Mouse (Mus musculus) limb, embryonic 11.5 days (tissue): ENCODE data around the gene Pccb. TPM values are rescaled to one million over a fixed set of nuclear protein-coding genes. Genes with fewer than 3 reads are reported as not detected.

Experiments
- ATAC-seq: fragments of 200-750 bp; cut with Nextera tagmentation; 2 replicates; pipeline ENCODE4 v1.8.0; 2017; ENCODE audit warnings: low read depth; ENCODE audit not compliant: insufficient number of reproducible peaks, low FRiP score, low TSS enrichment
- DNase-seq: peaks from one replicate; pipeline ENCODE4 v3.0.0-alpha.2; 2015; ENCODE audit warnings: low spot score
- H3K27ac ChIP-seq: fragments of 300-500 bp; sonication (generic); replicated peaks from 2 replicates; pipeline ENCODE4 v1.5.1; 2014; ENCODE audit warnings: low read depth, mild to moderate bottlenecking, low read length
- H3K27me3 ChIP-seq: fragments of 300-500 bp; sonication (generic); 2 replicates; pipeline ENCODE4 v1.6.1; 2014; ENCODE audit warnings: mild to moderate bottlenecking, low read length, mixed read lengths; ENCODE audit not compliant: control insufficient read depth, insufficient read depth
- H3K36me3 ChIP-seq: fragments of 300-500 bp; sonication (generic); 2 replicates; pipeline ENCODE4 v1.6.1; 2014; ENCODE audit warnings: mild to moderate bottlenecking, low read length, moderate library complexity, mixed read lengths; ENCODE audit not compliant: control insufficient read depth, insufficient read depth
- H3K4me1 ChIP-seq: fragments of 300-500 bp; sonication (generic); 2 replicates; pipeline ENCODE4 v1.6.1; 2014; ENCODE audit warnings: low read length, mixed read lengths; ENCODE audit not compliant: control insufficient read depth, insufficient read depth
- H3K4me2 ChIP-seq: fragments of 300-500 bp; sonication (generic); 2 replicates; pipeline ENCODE4 v1.6.1; 2014; ENCODE audit warnings: low read depth, mild to moderate bottlenecking, moderate library complexity; ENCODE audit not compliant: severe bottlenecking
- H3K4me3 ChIP-seq: fragments of 300-500 bp; sonication (generic); 2 replicates; pipeline ENCODE4 v1.5.1; 2014; ENCODE audit warnings: low read depth, low read length
- H3K9ac ChIP-seq: fragments of 300-500 bp; sonication (generic); 2 replicates; pipeline ENCODE4 v1.6.1; 2014; ENCODE audit warnings: mild to moderate bottlenecking, low read length
- H3K9me3 ChIP-seq: fragments of 300-500 bp; sonication (generic); 2 replicates; pipeline ENCODE4 v1.6.1; 2016; ENCODE audit warnings: low read length; ENCODE audit not compliant: control insufficient read depth
- WGBS: fragments of 180-500 bp; shearing (Covaris S2); extraction: QIAGEN DNeasy Blood & Tissue Kit; methylation state at CpG from one replicate; pipeline ENCODE4 v1.1.7; 2014; 5-methylcytosine and 5-hydroxymethylcytosine counted together
- polyA plus RNA-seq: library from polyadenylated mRNA; unstranded; fragments of >200 nt; fragmentation: Nextera tagmentation; extraction: Ambion mirVana; gene quantifications from 2 replicates; pipeline ENCODE4 v1.2.1, GENCODE M21; 2014

The Pccb gene
- polyA plus RNA-seq, 1 experiment from 2014 or later = 15.4 TPM

DNA sequence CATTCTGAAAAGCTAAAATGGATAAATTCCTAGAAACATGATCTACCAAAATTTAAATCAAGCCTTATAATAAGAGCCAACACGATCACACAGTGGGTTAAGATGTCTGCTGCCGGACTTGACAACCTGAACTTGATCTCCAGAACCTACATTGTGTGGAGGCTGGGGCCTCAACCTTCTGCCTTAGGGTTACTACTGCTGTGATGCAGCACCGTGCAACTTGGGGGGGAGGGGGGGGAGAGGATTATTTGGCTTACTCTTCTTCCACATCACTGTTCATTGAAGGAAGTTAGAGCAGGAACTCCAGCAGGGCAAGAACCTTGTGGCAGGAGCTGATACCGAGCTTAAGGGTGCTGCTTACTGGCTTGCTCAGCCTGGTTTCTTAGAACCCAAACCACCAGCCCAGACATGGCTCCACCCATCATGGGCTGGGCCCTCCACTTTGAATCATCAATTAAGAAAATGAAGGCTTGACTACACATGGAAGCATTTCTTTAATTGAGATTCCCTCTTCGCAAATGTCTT, 71.7 kb downstream of the Pccb start:
- Histone ChIP-seq H3K36me3 (no peaks in the 10 kb centered on the region), H3K4me1 (no peaks in the 10 kb centered on the region), H3K9me3 (no peaks in the 10 kb centered on the region), H3K4me2 (no peak overlapping the region), H3K9ac (no peak overlapping the region), H3K4me3 (no peak overlapping the region), H3K27ac (no peak overlapping the region), H3K27me3 (no peaks in the 10 kb centered on the region)
- 78% methylated on average over 5 of the region's 5 CpGs for WGBS
- DNase-seq (no peak), ATAC-seq (no peak)

DNA sequence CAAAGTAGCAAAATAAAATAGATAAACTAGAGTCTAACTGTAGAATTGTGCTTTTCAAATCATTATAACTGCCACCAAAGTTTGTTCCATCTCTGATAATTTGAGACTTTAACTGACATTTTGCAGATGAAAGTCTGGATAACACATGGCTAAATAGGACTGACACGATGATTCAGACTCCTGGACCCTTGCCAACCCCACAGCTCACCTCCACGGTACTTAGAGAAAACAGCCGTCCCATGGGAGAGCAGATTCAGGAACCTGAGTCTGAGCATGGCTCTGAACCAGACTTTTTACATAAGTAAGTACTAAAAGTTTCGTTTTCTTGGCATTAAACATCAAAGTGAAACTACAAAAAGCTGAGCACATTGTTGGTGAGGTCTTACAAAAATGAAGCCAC, 83.2 kb downstream of the Pccb start:
- no peaks in the 10 kb centered on the region for H3K4me1 ChIP-seq
- WGBS = 77% methylated on average over 4 of the region's 4 CpGs
- no peak overlapping the region for H3K9ac ChIP-seq
- H3K4me2 ChIP-seq = no peak overlapping the region
- no peak for DNase-seq
- H3K36me3 ChIP-seq = peaks cover 5% of the 10 kb centered on the region
- no peaks in the 10 kb centered on the region for H3K9me3 ChIP-seq
- no peak overlapping the region for H3K4me3 ChIP-seq
- no peak for ATAC-seq
- no peak overlapping the region for H3K27ac ChIP-seq
- no peaks in the 10 kb centered on the region for H3K27me3 ChIP-seq

DNA sequence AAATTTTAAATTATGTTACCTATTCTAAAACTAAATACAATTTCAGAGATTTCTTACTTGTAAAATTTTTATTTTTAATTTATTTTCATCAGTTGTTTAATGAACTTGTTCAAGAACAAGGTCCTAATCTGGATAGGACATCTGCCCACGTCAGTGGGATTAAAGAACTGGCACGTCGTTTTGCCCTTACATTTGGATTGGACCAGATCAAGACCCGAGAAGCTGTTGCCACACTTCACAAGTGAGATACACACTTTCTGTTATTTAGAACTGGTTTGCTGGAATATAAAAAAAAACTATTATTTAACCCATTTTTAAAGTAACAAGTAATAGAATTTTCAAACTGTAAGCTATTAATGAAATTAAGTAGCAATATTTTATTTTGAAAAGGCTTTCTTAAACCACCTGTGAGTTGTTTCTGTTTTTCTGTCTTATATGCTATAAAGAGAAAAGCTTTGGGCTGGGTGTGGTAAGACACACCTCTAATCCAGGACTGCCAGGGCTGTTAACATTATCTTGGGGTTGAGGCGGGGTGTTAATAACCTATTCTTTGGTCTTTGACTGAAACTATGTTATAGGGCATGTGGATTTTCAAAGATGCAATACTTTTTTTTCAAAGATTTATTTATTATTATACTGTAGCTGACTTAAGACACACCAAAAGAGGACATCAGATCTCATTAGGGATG, 89.9 kb downstream of the Pccb start:
- Histone ChIP-seq H3K27me3 (no peaks in the 10 kb centered on the region), H3K9me3 (no peaks in the 10 kb centered on the region), H3K9ac (no peak overlapping the region), H3K4me2 (no peak overlapping the region), H3K4me1 (no peaks in the 10 kb centered on the region), H3K27ac (no peak overlapping the region), H3K36me3 (no peaks in the 10 kb centered on the region), H3K4me3 (no peak overlapping the region)
- 93% methylated on average over 5 of the region's 5 CpGs for WGBS
- DNase-seq (no peak), ATAC-seq (no peak)

DNA sequence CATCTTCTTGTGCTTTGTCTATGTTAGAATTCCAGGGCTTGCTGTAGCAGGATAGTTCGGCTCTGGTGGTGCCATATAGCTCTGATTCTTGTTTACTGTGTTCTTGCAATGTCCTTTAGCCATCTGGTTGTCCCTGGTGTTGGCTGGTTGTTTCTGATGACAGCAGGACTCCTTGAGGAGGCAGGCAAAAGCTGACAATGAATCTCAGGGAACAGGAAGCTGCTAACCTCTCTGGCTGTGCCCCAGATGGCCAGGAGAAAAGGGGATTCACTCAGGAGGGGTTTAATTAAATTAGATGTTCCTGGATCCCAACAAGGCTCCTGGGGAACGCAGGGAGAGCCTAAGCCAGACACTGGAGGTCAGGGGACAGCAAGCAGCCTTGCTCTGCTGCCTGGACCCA, 92.7 kb downstream of the Pccb start:
- no peak overlapping the region for H3K4me3 ChIP-seq
- H3K4me2 ChIP-seq = no peak overlapping the region
- H3K4me1 ChIP-seq = no peaks in the 10 kb centered on the region
- no peaks in the 10 kb centered on the region for H3K27me3 ChIP-seq
- H3K27ac ChIP-seq = no peak overlapping the region
- H3K9me3 ChIP-seq = no peaks in the 10 kb centered on the region
- no peak for DNase-seq
- WGBS = 52% methylated on average over 2 of the region's 2 CpGs
- ATAC-seq = no peak
- H3K36me3 ChIP-seq = no peaks in the 10 kb centered on the region
- no peak overlapping the region for H3K9ac ChIP-seq

Other genes with a start within 250 kb of the Pccb start
- gene Msl2, start 39.2 kb upstream of the Pccb start, polyA plus RNA-seq = 5.7 and 6.7 TPM in 2 replicates
- gene Ppp2r3a, start 216.9 kb upstream of the Pccb start, polyA plus RNA-seq = 12.5 and 15.2 TPM in 2 replicates